In genomic region chr11:84641601-84642000, GRCm38 (mm10) we compare ENCODE assay signal across 10 mouse cellular contexts.
DNase-seq lines count a peak whose midpoint lies in the region; ATAC-seq and TF ChIP-seq lines count a peak whose summit lies in the region.
"Had no signal": no experiment of that assay in that cellular context is flagged by ENCODE, and none has a peak within 500 bp of the region (broad histone marks: within the 10 kb centered on the region; RNA-seq: fewer than 3 reads in every experiment).

No protein-coding gene starts in this region.

- DNase-seq in cerebellum, adult 9-10 months, result peak; percentile 26
- DNase-seq in cerebellum, adult 11 months, result no peak
- DNase-seq in kidney, postnatal 25 days, result no peak
- no peak for DNase-seq in midbrain, postnatal 0 days (ENCODE audit: low spot score)
- no peak for DNase-seq in left cerebral cortex, adult 8-10 months (ENCODE audit: low spot score in 2 of 2)
- no peak for DNase-seq in adrenal gland, postnatal 10 days
- DNase-seq: kidney, adult 8-10 months; lung, adult 2 months had no signal

- H3K27ac ChIP-seq in kidney, embryonic 14.5 days (ENCODE audit: low read depth, low read length), result no peak overlapping the region
- peak overlapping the region; percentile 25; the same call in 1 of the 2 replicates for H3K27ac ChIP-seq in hindbrain, embryonic 16.5 days (ENCODE audit: low read depth, low read length)
- peak overlapping the region; percentile 69; the same call in 1 of the 2 replicates for H3K27ac ChIP-seq in midbrain, postnatal 0 days (ENCODE audit: low read depth, low read length)

- H3K9me3 ChIP-seq in kidney, embryonic 14.5 days (ENCODE audit: control insufficient read depth, low read length), result no peaks in the 10 kb centered on the region
- H3K9me3 ChIP-seq in hindbrain, embryonic 16.5 days (ENCODE audit: control insufficient read depth, low read length), result no peaks in the 10 kb centered on the region
- H3K9me3 ChIP-seq in midbrain, postnatal 0 days (ENCODE audit: low read length), result no peaks in the 10 kb centered on the region

- no peak overlapping the region for H3K4me3 ChIP-seq in kidney, embryonic 14.5 days (ENCODE audit: low read length)
- no peak overlapping the region for H3K4me3 ChIP-seq in hindbrain, embryonic 16.5 days (ENCODE audit: low read length)
- peak overlapping the region; percentile 48; the same call in 1 of the 2 replicates for H3K4me3 ChIP-seq in midbrain, postnatal 0 days (ENCODE audit: low read depth, low read length)

- 13% methylated on average over 5 of the region's 5 CpGs for WGBS in kidney, embryonic 14.5 days
- 15% methylated on average over 5 of the region's 5 CpGs for WGBS in hindbrain, embryonic 16.5 days
- 23% methylated on average over 5 of the region's 5 CpGs for WGBS in midbrain, postnatal 0 days

- peaks cover 7% of the 10 kb centered on the region; the same call in 1 of the 2 replicates for H3K4me1 ChIP-seq in kidney, embryonic 14.5 days (ENCODE audit: control insufficient read depth, insufficient read depth, low read length)
- H3K4me1 ChIP-seq in hindbrain, embryonic 16.5 days (ENCODE audit: control insufficient read depth, insufficient read depth, low read depth, low read length), result peaks cover 21% of the 10 kb centered on the region
- H3K4me1 ChIP-seq in midbrain, postnatal 0 days (ENCODE audit: insufficient read depth, low read length), result peaks cover 11% of the 10 kb centered on the region; the same call in 1 of the 2 replicates

- peak overlapping the region; percentile 69; the same call in 1 of the 2 replicates for H3K4me2 ChIP-seq in kidney, embryonic 14.5 days (replicated peaks; ENCODE audit: low read depth, low read length)
- H3K4me2 ChIP-seq in hindbrain, embryonic 16.5 days (ENCODE audit: low read length), result peak overlapping the region; percentile 91
- H3K4me2 ChIP-seq in midbrain, postnatal 0 days (ENCODE audit: low read depth, low read length, poor library complexity, severe bottlenecking), result peak overlapping the region; percentile 87; the same call in 1 of the 2 replicates

- H3K27me3 ChIP-seq in kidney, embryonic 14.5 days (ENCODE audit: control insufficient read depth, insufficient read depth, low read length), result peaks cover 19% of the 10 kb centered on the region; the same call in 1 of the 2 replicates
- no peaks in the 10 kb centered on the region; the same call in 1 of the 2 replicates for H3K27me3 ChIP-seq in hindbrain, embryonic 16.5 days (replicated peaks; ENCODE audit: control insufficient read depth, insufficient read depth, low read length)
- H3K27me3 ChIP-seq in midbrain, postnatal 0 days (ENCODE audit: insufficient read depth, low read length), result no peaks in the 10 kb centered on the region

- no peaks in the 10 kb centered on the region for H3K36me3 ChIP-seq in kidney, embryonic 14.5 days (ENCODE audit: control insufficient read depth, insufficient read depth, low read length)
- no peaks in the 10 kb centered on the region for H3K36me3 ChIP-seq in hindbrain, embryonic 16.5 days (ENCODE audit: control insufficient read depth, insufficient read depth, low read length)
- H3K36me3 ChIP-seq in midbrain, postnatal 0 days (ENCODE audit: insufficient read depth, low read length), result no peaks in the 10 kb centered on the region

- no peak for TF ChIP-seq CTCF in midbrain, postnatal 0 days (IDR thresholded peaks at IDR 0.05)

- H3K9ac ChIP-seq in kidney, embryonic 14.5 days (ENCODE audit: low read depth, low read length), result peak overlapping the region; percentile 57; the same call in 1 of the 2 replicates
- no peak overlapping the region for H3K9ac ChIP-seq in hindbrain, embryonic 16.5 days (ENCODE audit: low read depth, low read length)
- H3K9ac ChIP-seq in midbrain, postnatal 0 days (replicated peaks; ENCODE audit: low read length, poor library complexity, severe bottlenecking), result no peak overlapping the region

- ATAC-seq in kidney, embryonic 14.5 days (ENCODE audit: low FRiP score, low TSS enrichment), result no peak
- no peak for ATAC-seq in hindbrain, embryonic 16.5 days
- no peak for ATAC-seq in midbrain, postnatal 0 days (ENCODE audit: low FRiP score)
